Mouse (Mus musculus): ENCODE data around the gene Hmgcs2.

The Hmgcs2 gene

DNA sequence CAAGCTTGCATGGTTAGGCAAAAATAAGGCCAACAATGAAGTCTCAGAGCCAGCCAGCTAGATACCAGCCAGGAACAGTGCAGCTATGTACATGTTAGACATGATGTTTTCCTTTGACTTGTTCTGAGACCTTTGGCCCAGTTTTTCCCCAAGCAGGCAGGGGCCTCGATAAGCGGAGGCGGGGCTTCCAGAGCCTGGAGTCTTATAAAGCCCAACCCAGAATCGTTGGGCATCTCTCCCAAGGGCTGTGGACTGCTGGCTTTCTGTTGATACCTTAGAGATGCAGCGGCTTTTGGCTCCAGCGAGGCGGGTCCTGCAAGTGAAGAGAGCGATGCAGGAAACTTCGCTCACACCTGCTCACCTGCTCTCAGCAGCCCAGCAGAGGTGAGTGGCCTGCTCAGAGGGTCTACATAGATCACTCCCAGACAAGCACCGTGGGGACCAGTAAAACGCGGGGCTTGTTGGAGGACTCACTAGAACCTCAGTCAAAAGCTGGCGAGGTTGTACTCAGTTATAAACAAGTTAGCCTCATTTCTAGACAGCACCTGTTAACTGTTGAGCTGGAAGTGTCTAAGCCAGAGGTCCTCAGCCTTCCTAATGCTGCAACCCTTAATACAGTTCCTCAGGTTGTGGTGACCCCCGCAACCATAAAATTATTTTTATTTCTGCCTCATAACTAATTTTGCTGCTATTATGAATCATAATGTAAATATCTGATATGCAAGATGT is at the start of gene Hmgcs2:
TSS of gene Hmgcs2 (plus strand) at position 232 of the 729 bp plus-strand sequence.
- DNase-seq (ENCODE audit: low spot score), result no peak

DNA sequence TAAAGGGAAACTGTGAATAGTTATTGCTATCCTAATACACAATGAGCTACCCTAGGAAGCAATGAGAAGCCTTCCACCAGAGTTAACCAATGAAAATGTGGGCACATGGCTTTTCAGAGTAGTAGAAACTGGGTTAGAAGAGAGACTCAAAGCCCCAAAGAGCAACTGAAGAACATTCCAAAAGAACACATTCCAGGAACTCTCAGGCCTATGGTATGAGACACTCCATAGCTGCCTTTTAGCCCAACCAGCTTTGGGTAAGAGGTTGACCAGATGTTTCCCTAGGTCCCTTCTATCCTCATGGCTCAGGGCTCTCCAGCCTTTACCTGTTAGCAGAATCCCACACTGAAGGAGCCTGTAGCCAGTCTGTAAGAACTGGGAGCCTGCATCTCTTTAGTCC is 46.7 kb upstream of the Hmgcs2 start:
- DNase-seq (ENCODE audit: low spot score), result no peak

DNA sequence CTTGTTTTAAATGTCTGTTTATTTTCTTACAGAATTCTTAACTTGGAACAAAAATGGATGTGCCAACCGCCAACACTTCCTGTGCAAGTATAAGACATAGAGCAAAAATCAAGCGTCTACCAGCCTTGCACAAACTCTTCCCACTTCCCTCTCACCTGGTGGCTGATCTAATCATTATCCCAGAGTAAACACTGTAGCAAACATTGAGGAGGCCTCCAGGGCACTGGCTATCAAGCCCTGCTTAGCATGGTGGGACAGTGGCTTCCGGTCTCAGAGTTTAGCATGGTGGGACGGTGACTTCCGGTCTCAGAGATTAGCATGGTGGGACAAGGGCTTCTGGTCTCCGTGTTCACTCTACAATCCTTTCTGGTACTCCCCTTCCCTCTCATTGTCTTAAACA is 44.0 kb upstream of the Hmgcs2 start:
- DNase-seq (ENCODE audit: low spot score), result no peak

DNA sequence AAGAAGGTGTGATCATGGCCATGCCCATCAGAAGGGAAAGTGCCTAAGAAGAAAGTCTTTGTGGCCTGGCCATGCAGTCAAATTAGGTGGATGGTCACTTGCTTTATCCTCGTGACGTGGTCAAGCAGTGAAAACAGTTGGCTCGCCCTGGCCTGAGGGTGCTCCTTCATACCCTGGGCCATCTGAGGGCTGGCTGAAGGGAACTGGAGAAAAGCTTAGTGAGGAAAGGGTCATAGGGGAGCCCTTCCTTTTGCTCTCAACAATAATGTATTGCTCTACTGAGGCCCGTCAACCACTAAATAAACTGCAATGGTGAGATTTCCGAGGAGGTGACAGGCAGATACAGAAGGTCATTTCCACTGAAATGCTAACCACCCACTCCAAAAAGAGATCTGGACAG is 43.0 kb upstream of the Hmgcs2 start:
- no peak for DNase-seq (ENCODE audit: low spot score)

DNA sequence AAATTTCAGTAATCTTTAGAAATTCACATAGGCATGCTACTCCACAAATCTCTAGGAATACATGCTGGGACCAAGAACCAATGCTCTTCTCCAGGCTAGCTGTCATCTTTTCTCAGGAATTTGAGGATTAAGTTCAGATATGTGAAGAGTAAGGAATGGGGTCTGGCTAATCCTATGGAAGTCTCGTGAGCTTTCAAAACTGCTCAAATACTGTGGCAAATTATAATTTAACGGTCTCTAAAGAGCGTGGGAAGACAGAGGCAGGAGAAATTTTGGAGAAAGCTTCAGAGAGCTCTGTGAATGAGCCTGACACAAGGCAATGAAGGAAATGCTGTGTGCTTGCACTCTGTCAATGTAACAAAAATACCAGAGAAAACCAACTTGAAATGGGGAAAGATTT is 42.1 kb upstream of the Hmgcs2 start:
- no peak for DNase-seq (ENCODE audit: low spot score)

DNA sequence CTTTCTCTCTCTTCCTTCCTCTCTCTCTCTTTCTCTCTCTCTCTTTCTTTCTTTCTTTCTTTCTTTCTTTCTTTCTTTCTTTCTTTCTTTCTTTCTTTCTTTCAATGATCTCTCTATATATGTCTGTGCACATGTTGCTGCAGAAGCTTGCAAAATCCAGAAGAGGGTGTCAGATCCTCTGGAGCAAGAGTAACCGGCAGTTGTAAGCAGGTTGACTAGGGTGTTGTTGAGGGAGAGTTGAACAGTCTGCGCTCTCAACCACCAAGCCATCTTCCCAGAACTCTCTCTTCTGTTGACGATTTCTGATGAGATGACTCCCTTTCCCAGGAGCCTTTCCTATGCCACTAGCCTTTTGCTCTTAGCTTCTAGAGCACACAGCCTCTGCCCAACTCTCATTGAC is 38.2 kb upstream of the Hmgcs2 start:
- no peak for DNase-seq (ENCODE audit: low spot score)

DNA sequence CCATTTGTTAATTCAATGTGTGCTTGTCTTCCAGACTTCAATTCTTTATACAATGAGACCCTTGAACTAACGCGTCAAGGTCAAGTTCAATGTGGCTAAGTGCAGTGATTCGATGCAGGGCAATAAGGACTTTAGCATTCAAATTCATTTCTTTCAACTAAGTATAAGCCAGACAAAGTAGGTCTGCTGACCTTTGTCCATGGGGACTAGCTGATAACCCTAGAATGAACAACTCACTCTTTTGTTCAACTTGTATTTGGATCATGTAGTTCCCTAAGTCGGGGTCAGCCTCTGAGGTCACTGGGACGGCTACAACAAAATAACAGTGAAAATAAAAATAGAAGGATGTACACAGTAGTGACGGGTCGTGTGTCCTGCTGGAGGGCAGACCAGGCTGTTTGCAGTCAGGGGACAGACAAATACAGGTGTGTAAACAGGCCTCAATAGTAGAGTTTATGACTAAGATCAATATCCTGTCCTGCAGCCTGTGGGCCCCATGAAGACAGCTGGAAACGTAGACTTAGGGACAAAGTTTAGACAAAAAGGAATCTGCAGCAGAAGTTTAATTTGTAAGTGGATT is 37.7 kb upstream of the Hmgcs2 start:
- no peak for DNase-seq (ENCODE audit: low spot score)

DNA sequence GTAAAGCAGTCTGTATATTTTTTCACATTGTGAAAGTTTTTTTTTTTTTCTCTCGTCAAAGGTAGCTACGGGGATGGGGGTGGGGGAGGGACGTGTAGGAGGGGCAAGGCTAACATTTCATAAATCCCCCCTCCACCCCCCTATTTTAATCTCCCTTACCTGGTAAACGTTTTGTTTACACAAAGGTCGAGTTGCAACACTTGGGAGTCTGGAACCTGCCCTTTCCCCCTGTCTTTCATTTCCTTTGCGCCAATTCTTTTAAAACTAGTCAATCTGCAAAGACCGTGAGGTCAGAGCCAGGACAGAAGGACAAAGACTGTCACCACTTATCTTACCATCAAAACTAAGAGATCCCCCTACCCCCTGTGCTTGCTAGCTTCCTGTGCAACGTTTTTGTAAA is 34.3 kb upstream of the Hmgcs2 start:
- DNase-seq (ENCODE audit: low spot score), result no peak

DNA sequence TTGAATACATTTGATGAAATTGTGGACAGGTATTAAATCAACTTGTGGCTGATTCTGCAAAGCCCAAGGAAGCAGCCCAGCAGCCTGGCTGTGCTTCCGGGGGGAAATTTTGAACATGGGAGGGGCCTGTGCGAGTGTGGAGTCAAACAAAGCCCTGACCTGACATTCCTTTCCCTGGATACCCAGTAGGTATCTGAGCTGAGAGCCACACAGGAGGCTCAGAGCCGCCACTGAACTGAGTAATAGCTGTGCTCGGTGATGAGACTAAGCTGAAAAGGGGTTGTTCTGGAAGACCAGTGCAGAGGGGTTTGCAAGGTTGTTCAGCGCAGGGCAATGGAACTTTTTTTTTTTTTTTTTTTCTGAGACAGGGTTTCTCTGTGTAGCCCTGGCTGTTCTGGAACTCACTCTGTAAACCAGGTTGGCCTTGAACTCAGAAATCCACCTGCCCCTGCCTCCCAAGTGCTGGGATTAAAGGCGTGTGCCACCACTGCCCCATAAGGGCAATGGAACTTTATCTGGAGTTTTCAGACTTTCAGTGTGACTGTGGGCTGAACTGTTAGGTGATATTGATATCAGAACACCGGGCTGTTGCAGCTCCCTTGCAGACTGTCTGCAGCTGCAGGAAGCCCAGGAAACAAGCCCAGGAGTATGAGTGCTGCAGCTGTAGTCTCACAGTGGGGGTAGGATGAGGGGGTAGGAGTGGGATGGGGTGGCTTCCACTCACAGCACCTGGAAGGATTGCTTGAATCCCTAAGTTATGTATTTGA is 33.1 kb upstream of the Hmgcs2 start:
- no peak for DNase-seq (ENCODE audit: low spot score)

DNA sequence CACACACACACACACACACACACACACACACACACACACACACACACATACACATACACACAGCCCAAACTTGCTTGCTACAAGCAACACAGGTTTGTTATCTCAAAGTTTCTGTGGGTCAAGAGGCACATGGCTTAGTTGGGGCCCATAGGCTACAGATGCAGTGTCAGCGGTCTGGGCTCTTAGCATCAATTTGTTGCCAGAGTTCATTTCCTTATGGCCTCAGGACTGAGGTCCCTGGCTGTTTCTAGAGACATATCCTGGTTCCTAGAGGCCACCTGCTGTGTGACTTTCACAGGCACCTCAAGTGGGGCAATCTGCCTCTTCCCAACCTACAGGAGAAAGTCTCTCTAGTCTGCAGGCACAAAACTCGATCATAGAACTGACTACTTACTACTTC is 30.9 kb upstream of the Hmgcs2 start:
- no peak for DNase-seq (ENCODE audit: low spot score)

DNA sequence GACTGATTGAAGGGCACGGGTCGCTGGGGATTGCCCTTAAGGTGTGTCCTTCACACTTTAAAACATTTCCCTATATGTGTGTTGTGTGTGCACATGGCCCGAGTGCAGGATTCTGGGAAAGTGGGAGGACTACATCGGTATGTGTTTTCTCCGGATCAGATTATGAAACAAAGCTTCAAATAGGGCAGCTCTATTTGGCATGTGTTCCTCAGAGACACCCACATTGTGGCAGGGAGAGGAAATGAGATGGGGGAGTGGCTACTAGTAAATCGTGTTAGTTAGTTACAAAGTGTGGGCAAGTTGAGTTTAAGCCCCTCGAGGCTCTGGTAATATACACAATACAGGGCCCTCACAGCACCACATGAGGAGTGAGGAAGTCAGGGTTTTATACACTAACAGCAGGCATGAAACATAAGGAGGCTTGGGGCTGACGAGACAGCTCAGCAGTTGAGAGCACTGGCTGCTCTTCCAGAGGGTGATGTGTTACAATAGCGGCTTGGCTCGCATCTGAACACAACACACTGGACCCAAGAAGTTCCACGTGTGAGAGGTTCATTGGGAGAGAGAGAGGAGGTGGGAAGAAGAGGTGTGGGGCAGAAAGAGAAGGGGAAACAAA is 30.3 kb upstream of the Hmgcs2 start:
- DNase-seq (ENCODE audit: low spot score), result no peak

DNA sequence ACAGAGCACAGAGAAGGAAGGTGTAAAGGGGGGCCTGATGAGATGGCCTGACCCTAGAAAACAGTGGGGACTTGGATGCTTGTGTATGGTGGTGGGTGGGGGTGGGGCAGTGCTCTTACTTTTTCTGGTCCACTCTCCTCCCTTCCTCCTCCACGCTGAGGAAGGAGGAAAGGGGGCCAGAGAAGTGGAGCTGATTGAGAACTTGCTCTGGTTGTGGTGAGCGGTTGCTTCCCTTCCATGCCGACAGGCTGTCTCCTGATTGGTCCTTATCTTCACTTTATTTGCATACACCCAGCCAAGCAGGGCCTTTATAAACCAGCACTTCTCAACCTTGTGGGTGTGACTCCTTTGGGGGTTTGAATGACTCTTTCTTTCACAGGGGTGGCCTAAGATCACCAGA is 26.2 kb upstream of the Hmgcs2 start:
- no peak for DNase-seq (ENCODE audit: low spot score)

DNA sequence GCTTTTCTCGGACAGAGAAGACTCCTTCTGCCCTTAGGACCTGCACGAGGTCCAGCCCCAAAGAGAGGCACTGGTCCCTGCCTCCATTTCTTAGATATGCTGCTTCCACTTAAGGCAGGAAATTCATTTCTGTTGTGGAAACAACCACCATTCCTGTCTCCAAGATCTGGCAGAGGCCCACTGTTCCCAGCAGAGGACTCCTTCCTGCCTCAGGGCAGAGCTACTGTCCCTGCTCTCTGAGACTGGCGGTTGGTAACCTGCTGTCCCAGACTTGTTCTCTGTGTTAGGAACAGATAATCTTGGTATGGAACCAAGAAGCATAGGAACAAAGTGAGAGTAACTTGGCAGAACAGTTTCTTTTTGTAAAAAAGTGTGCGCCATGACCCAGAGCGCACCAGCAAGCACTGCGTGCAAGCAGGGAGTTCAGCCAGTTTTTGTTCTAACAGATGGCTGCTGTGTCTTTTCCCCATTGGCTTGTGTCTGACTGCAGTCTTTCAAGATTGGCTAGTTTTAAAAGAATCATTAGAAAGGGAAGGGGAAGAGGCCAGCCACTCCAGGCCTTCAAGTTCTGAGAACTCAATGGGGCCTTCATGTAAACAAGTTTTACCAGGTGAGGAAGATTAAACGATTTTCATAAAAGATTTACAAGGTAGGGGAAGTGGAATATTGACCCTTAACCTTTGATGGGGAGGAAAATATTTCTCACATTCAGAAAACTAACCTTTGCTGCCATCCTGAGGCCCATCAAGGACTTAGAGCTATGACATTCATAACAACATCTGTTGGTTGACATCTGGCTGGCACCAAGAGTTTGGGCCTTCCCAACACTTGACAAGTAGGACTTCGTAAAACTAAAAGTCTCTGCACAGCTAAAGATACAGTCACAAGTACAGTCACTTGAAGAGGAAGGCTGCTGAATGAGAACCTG is 25.3 kb upstream of the Hmgcs2 start:
- no peak for DNase-seq (ENCODE audit: low spot score)

DNA sequence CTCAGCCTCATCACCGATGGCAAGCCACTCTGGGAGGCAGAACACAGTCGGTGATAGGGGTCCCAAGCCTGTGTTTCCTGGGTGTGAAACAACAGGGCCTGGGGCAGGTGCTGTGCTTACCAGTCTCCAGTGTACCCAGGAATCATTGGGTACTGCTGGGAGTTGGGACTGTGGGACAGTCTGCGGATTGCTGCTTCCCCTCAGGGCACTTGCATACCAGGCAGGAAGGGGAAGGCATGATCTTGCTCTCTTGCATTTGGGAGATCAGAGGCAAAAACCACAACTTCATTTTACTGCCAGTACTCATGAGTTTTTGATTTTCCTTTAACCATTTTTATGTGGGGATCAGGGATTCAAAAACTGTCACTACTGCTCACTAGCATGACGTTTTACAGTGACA is 21.5 kb upstream of the Hmgcs2 start:
- DNase-seq (ENCODE audit: low spot score), result no peak

DNA sequence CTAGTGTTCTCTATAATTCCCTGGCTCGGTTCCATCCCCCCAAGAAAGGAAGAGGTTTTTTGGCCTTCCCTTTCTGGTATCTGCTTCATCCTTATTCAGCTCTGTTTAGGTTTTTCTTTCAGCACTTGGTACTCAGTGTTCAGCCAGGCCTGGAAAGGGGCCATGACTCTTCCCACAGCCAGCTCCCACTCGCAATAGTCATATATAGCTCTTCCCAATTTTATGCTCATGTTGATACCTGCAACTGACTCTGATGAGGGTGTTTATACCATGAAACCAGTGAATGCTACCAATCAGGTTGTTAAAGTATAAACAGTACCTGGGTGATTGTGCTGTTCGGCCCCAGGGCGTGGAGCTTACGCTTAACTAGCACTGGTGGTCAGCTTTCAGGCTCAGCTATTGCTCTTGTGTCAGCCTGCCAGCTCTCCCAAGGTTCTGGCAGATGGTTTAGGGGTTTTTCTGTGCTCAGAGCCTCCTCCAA is 20.9 kb upstream of the Hmgcs2 start:
- no peak for DNase-seq (ENCODE audit: low spot score)

DNA sequence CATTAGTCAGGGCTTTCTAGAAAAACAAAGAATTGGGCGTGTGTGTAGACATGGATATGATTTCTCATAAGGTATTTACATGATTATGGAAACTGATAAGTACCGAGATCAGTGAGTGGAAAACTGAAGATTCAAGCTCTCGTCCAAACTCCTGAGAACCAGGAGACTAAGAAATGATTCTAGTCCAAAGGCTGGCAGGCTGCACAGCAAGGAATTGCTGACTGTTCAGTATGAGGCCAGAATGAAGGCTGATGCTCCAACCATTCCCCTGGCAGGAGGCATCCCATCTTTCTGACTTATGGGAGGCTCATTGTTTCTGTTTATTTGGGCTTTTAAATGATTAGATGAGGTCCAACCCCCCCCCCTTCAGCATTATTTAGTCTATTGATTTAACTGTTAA is 19.7 kb upstream of the Hmgcs2 start:
- no peak for DNase-seq (ENCODE audit: low spot score)

DNA sequence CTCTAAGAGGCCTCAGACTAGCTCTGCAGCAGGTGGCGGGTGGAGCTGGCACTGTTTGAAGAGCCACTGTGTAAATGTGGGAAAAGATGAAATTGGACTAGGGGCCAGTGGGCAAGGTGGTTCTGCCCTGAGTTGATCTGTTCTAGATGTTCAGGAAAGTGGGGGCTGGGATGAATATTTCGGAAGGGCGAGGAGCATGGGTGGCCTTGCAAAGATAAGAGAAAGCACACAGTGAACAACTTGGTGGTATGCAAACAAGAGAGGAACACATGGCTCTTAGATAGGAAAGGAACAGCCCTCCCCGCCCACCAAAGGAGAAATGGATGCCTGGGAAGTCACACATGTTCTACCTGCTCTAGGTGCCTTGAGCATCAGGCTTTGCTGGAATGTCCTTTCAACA is 18.8 kb upstream of the Hmgcs2 start:
- no peak for DNase-seq (ENCODE audit: low spot score)

DNA sequence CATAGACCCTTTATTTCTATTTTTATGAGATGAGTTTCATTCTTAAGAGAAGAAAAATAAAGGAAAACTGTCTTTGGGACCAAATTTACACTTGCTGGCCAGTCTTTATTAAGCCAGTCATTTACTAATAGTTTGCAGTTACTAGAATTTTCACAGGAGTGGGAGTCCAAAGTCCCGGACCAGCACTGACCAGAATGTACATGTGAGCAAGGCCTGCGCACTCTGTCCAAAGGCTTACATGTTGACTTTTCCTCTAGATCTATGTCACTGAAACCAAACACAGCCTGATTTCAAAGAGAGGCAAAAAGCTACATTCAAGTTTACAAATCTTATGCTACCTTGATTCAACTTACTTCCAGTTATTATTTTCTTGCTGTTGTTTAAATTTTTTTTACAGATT is 18.1 kb upstream of the Hmgcs2 start:
- no peak for DNase-seq (ENCODE audit: low spot score)

DNA sequence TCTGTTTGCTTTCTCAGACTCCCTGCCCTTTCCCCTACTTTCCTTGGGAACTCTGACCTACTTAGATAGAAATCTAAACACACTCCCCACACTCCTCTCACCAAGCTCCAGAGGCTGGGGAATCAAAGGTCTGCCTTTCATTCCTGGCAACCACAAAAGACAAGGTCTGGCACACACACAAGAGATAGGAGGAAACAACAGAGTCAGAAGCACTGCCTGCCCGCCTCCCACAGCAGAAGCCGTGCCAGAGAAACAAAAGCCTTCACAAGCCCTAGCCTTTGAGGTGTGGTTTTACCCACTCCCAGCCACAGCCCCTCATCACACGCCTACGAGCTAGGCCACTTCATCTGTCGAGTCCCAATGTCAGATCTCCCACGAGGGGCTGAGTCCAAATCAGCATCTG is 13.0 kb upstream of the Hmgcs2 start:
- no peak for DNase-seq (ENCODE audit: low spot score)

DNA sequence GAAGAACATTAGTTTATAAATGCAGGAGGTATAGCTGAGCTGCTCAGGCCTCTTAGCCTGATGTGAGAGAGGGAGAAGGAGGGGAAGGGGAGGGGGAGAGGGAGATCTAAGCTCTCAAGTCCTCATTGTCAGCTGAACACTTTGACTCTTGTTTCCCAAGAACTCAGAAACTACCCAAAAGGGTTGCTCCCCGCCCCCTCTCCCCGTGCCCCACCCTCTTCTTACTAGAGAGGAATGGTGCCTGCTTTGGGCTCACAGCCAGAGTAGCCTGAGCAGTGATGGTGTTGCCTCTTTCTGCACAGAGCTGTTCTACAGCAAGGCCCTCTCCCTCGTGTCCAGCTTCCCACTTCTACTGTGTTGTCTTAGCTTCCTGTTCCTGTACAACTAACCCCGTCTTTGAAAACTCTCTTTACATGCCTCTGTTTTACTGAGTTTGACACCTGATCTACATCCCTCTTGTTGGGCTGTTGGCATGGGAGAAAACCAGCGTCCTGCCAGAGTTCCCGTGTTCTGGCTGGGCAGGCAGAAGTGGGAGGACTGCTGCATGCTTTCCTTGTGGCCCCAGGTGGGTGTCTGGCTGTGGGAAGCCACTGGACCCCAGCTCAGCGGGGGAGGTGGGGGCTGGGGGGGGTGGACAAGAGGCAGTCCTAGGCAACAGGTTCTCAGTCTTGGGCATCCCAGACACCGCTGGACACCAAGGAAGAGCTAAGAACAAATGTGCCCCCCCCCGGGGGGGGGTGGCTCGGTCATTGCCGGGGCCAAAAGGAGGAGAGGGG is 6.4 kb upstream of the Hmgcs2 start:
- DNase-seq (ENCODE audit: low spot score), result no peak

DNA sequence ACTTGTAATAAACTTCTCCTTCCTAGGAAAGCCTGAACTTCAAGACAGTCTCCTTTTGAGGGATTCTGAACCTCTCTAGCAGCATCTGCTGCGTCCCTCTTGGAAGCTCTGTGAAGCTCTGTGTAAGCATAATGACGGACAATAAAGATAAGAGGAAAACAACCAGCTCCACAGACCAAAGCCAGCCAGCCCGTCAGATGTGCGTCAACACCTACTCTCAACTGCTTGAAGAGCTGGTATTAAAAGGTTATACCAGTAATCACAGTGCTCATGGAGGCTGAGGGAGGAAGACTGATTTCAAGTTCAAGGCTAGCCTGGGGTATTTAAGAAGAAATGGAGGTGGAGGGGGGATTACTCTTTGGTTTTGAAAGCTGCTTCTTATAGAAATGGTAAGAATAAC is 553 bp upstream of the Hmgcs2 start:
- DNase-seq (ENCODE audit: low spot score), result no peak
